Mouse (Mus musculus): Measurements from ENCODE around the gene Fdx1l. TPM values are rescaled to one million over a fixed set of nuclear protein-coding genes. Genes with fewer than 3 reads are reported as not detected.

The Fdx1l gene
- polyA plus RNA-seq, 1 experiment = 83.9 TPM

GRCm38 (mm10) chr9:21105760-21106564 lies 32.5 kb upstream of the Fdx1l start:
- Histone ChIP-seq H3K4me1 (ENCODE audit: control insufficient read depth, insufficient read depth, low read length) (no peaks in the 10 kb centered on the region), H3K27ac (ENCODE audit: insufficient read depth, low read length) (no peak overlapping the region), H3K27me3 (ENCODE audit: control insufficient read depth, insufficient read depth, low read length) (no peaks in the 10 kb centered on the region), H3K4me3 (replicated peaks; ENCODE audit: insufficient read depth, low read depth, low read length) (no peak overlapping the region)
- WGBS = 76% methylated on average over 5 of the region's 5 CpGs
- TF ChIP-seq CTCF (IDR thresholded peaks at IDR 0.05; ENCODE audit: borderline replicate concordance, insufficient read depth, low read depth, low read length) (no peak), POLR2A (IDR thresholded peaks at IDR 0.05; ENCODE audit: borderline replicate concordance, insufficient read depth, low read length) (no peak)
- DNase-seq = no peak

DNA sequence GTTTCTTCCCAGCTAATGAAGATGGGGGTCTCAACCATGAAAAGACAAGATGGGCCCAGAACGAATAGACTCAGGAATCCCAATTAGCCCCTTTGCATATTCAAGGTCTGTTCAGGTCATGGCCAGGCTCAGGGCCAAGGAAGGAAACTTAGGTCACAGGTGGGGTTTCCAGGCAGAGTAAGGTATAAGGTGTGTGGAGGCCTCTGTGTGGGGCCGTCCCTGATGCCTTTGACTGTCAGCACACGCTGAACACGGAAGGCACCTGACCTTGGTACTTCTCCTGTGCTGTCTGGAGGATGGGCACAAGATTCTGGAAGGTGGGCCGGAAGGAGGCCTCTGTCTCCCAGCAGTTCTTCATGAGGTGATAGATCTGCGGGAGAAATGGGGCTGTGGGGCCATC lies 31.4 kb upstream of the Fdx1l start:
- no peak for TF ChIP-seq CTCF (IDR thresholded peaks at IDR 0.05; ENCODE audit: borderline replicate concordance, insufficient read depth, low read depth, low read length)
- no peak for TF ChIP-seq POLR2A (IDR thresholded peaks at IDR 0.05; ENCODE audit: borderline replicate concordance, insufficient read depth, low read length)
- Histone ChIP-seq H3K4me3 (replicated peaks; ENCODE audit: insufficient read depth, low read depth, low read length) (no peak overlapping the region), H3K4me1 (ENCODE audit: control insufficient read depth, insufficient read depth, low read length) (no peaks in the 10 kb centered on the region), H3K27me3 (ENCODE audit: control insufficient read depth, insufficient read depth, low read length) (no peaks in the 10 kb centered on the region), H3K27ac (ENCODE audit: insufficient read depth, low read length) (no peak overlapping the region)
- DNase-seq = no peak
- WGBS = 86% methylated on average over 6 of the region's 6 CpGs

DNA sequence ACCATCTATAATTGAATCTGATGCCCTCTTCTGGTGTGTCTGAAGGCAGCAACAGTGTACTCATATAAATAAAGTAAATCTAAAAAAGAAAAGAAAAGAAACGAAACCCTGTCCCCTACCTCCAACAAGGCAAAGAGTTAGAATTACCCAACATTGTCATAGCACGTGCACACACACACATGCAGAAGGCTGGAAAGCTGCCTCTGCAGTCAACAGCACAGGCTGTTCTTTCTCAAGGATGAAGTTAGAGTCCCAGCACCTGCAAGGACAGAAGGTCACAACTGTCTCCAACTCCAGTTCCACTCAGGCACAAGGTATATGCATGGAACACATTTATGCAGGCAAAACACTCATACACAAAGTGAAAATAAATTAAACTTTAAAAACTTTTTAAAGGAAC lies 28.7 kb upstream of the Fdx1l start:
- H3K4me1 ChIP-seq (ENCODE audit: control insufficient read depth, insufficient read depth, low read length) = no peaks in the 10 kb centered on the region
- TF ChIP-seq POLR2A (IDR thresholded peaks at IDR 0.05; ENCODE audit: borderline replicate concordance, insufficient read depth, low read length) = no peak
- no peak for TF ChIP-seq CTCF (IDR thresholded peaks at IDR 0.05; ENCODE audit: borderline replicate concordance, insufficient read depth, low read depth, low read length)
- no peak for DNase-seq
- WGBS = 87% methylated on average over 2 of the region's 2 CpGs
- H3K4me3 ChIP-seq (replicated peaks; ENCODE audit: insufficient read depth, low read depth, low read length) = no peak overlapping the region
- no peaks in the 10 kb centered on the region for H3K27me3 ChIP-seq (ENCODE audit: control insufficient read depth, insufficient read depth, low read length)
- no peak overlapping the region for H3K27ac ChIP-seq (ENCODE audit: insufficient read depth, low read length)

- Histone ChIP-seq H3K4me1 (ENCODE audit: control insufficient read depth, insufficient read depth, low read length) (no peaks in the 10 kb centered on the region), H3K27me3 (ENCODE audit: control insufficient read depth, insufficient read depth, low read length) (no peaks in the 10 kb centered on the region), H3K27ac (ENCODE audit: insufficient read depth, low read length) (no peak overlapping the region), H3K4me3 (replicated peaks; ENCODE audit: insufficient read depth, low read depth, low read length) (no peak overlapping the region)
- TF ChIP-seq POLR2A (IDR thresholded peaks at IDR 0.05; ENCODE audit: borderline replicate concordance, insufficient read depth, low read length) (no peak), CTCF (IDR thresholded peaks at IDR 0.05; ENCODE audit: borderline replicate concordance, insufficient read depth, low read depth, low read length) (no peak)
- 28% methylated on average over 15 of the region's 15 CpGs for WGBS
- no peak for DNase-seq
Measured at GRCm38 (mm10) chr9:21100447-21101161, 27.2 kb upstream of the Fdx1l start.

DNA sequence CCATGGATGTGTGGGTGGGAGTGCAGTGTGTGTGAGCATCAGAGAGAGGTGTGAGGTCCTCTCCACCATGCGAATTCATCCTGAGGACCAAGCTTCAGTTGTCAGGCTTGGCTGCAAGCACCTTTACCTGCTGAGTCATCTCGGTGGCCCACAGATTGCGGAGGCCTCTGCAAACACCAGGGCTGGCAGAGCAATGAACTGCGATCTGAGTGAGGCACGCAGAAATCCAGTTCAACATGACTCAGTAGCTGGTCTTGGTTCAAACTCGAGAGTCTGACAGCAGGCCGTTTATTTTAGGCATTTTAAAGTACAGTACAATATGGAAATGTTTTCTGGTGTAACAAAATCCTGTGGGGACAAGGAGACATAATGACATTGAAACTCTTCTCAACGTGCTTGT lies 24.4 kb upstream of the Fdx1l start:
- no peak overlapping the region for H3K27ac ChIP-seq (ENCODE audit: insufficient read depth, low read length)
- 57% methylated on average over 8 of the region's 8 CpGs for WGBS

DNA sequence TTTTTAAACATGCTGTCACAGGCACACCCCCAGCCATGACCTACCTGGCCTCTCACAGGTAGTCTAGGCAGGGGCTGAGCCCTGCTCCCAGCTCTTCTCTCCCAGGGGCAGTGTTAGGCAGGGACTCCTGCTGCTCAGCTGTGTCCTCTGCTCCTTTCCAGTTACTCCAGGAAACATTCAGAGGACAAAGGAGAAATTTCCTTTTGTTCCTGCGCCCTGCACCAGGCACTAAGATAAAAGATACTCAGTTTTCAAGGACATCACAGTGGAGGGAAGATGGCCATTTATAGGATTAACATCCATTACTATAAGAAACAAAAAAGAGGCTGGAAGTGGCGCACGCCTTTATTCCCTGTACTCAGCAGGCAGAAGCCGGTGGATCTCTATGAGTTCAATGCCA lies 22.5 kb upstream of the Fdx1l start:
- H3K4me3 ChIP-seq (replicated peaks; ENCODE audit: insufficient read depth, low read depth, low read length) = no peak overlapping the region
- no peak for TF ChIP-seq CTCF (IDR thresholded peaks at IDR 0.05; ENCODE audit: borderline replicate concordance, insufficient read depth, low read depth, low read length)
- TF ChIP-seq POLR2A (IDR thresholded peaks at IDR 0.05; ENCODE audit: borderline replicate concordance, insufficient read depth, low read length) = no peak
- WGBS = 58% methylated on average over 4 of the region's 4 CpGs
- no peak overlapping the region for H3K27ac ChIP-seq (ENCODE audit: insufficient read depth, low read length)
- DNase-seq = no peak
- H3K4me1 ChIP-seq (ENCODE audit: control insufficient read depth, insufficient read depth, low read length) = no peaks in the 10 kb centered on the region
- H3K27me3 ChIP-seq (ENCODE audit: control insufficient read depth, insufficient read depth, low read length) = no peaks in the 10 kb centered on the region

More for the DNA sequence above, 24.4 kb upstream of the Fdx1l start:
- Histone ChIP-seq H3K4me3 (replicated peaks; ENCODE audit: insufficient read depth, low read depth, low read length) (no peak overlapping the region), H3K4me1 (ENCODE audit: control insufficient read depth, insufficient read depth, low read length) (no peaks in the 10 kb centered on the region), H3K27me3 (ENCODE audit: control insufficient read depth, insufficient read depth, low read length) (no peaks in the 10 kb centered on the region)
- no peak for DNase-seq
- TF ChIP-seq POLR2A (IDR thresholded peaks at IDR 0.05; ENCODE audit: borderline replicate concordance, insufficient read depth, low read length) = no peak
- TF ChIP-seq CTCF (IDR thresholded peaks at IDR 0.05; ENCODE audit: borderline replicate concordance, insufficient read depth, low read depth, low read length) = no peak

DNA sequence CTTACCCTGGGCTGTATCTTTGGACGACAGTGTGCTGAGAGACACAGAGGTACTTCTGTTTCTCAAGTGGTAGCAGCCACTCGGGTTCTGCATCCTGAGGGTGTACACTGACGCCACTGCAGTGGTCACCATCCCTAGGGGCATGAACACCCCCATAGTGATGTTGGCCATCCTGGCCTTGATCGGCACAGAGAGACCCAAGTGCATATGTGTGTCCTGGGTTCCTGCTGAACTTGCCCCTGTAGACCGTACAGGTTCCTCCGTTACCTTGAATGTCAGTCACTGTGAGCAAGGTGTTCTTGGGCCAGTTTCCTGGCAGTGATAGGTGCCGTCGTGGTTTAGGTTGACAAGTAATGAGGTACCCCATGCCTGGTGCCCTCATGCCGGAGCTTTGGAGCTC lies 20.0 kb upstream of the Fdx1l start:
- TF ChIP-seq CTCF (IDR thresholded peaks at IDR 0.05; ENCODE audit: borderline replicate concordance, insufficient read depth, low read depth, low read length) (no peak), POLR2A (IDR thresholded peaks at IDR 0.05; ENCODE audit: borderline replicate concordance, insufficient read depth, low read length) (no peak)
- Histone ChIP-seq H3K27me3 (ENCODE audit: control insufficient read depth, insufficient read depth, low read length) (no peaks in the 10 kb centered on the region), H3K4me3 (replicated peaks; ENCODE audit: insufficient read depth, low read depth, low read length) (no peak overlapping the region), H3K27ac (ENCODE audit: insufficient read depth, low read length) (no peak overlapping the region), H3K4me1 (ENCODE audit: control insufficient read depth, insufficient read depth, low read length) (peaks cover 9% of the 10 kb centered on the region)
- no peak for DNase-seq
- WGBS = 96% methylated on average over 9 of the region's 9 CpGs
